Mouse (Mus musculus): ENCODE measurements around the gene Fads2. TPM values are rescaled to one million over a fixed set of nuclear protein-coding genes. Genes with fewer than 3 reads are reported as not detected.
A peak's percentile ranks its signal among the peaks of the same experiment; 100 is the strongest.

The Fads2 gene
- polyA plus RNA-seq, 1 experiment from 2014 or later = 171 TPM

- Histone ChIP-seq H3K9ac (replicated peaks; ENCODE audit: low read depth, low read length) (no peak overlapping the region), H3K9me3 (ENCODE audit: control insufficient read depth, low read length) (no peaks in the 10 kb centered on the region), H3K36me3 (ENCODE audit: control insufficient read depth, insufficient read depth) (peaks cover 23% of the 10 kb centered on the region), H3K4me2 (ENCODE audit: low read length) (no peak overlapping the region), H3K27ac (ENCODE audit: low read length) (no peak overlapping the region), H3K27me3 (replicated peaks; ENCODE audit: control insufficient read depth, insufficient read depth, low read length) (no peaks in the 10 kb centered on the region), H3K4me1 (replicated peaks; ENCODE audit: control insufficient read depth, insufficient read depth, low read length) (peaks cover 44% of the 10 kb centered on the region), H3K4me3 (replicated peaks; ENCODE audit: low read length) (no peak overlapping the region)
- no peak for ATAC-seq
- 88% methylated on average over 4 of the region's 4 CpGs for WGBS
Measured at GRCm38 (mm10) chr19:10093829-10094228, 7.7 kb downstream of the Fads2 start.

- Histone ChIP-seq H3K4me1 (replicated peaks; ENCODE audit: control insufficient read depth, insufficient read depth, low read length) (no peaks in the 10 kb centered on the region), H3K27me3 (replicated peaks; ENCODE audit: control insufficient read depth, insufficient read depth, low read length) (no peaks in the 10 kb centered on the region), H3K4me2 (ENCODE audit: low read length) (no peak overlapping the region), H3K36me3 (ENCODE audit: control insufficient read depth, insufficient read depth) (peaks cover 41% of the 10 kb centered on the region), H3K4me3 (replicated peaks; ENCODE audit: low read length) (no peak overlapping the region), H3K9me3 (ENCODE audit: control insufficient read depth, low read length) (no peaks in the 10 kb centered on the region), H3K27ac (ENCODE audit: low read length) (no peak overlapping the region), H3K9ac (replicated peaks; ENCODE audit: low read depth, low read length) (no peak overlapping the region)
- ATAC-seq = no peak
- 83% methylated on average over 4 of the region's 4 CpGs for WGBS
Measured at GRCm38 (mm10) chr19:10086976-10087375, 14.6 kb downstream of the Fads2 start.

DNA sequence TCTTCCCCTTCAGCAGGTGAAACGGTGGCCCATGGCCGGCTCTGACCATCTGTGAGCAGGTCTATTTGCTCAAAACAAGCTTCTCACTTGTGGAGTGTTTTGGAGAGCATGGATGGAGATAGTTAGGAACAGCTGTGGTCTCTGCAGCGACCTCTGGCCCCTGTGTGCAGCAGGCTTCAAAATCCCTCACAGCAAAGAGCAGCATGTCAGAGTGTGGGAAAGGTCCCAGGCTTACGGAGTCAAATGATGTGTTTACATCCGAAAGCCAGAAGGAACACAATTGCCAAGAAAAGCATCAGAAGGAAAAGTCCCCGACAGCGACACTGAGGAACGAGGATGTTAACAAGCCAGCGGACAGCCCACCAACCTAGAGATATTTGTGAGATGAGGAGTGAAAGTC lies 16.1 kb downstream of the Fads2 start:
- Histone ChIP-seq H3K4me2 (ENCODE audit: low read length) (no peak overlapping the region), H3K27me3 (replicated peaks; ENCODE audit: control insufficient read depth, insufficient read depth, low read length) (no peaks in the 10 kb centered on the region), H3K27ac (ENCODE audit: low read length) (no peak overlapping the region), H3K9ac (replicated peaks; ENCODE audit: low read depth, low read length) (no peak overlapping the region), H3K9me3 (ENCODE audit: control insufficient read depth, low read length) (no peaks in the 10 kb centered on the region), H3K4me1 (replicated peaks; ENCODE audit: control insufficient read depth, insufficient read depth, low read length) (no peaks in the 10 kb centered on the region), H3K36me3 (ENCODE audit: control insufficient read depth, insufficient read depth) (peaks cover 40% of the 10 kb centered on the region), H3K4me3 (replicated peaks; ENCODE audit: low read length) (no peak overlapping the region)
- 88% methylated on average over 9 of the region's 9 CpGs for WGBS
- no peak for ATAC-seq

GRCm38 (mm10) chr19:10082105-10082504 lies 19.4 kb downstream of the Fads2 start:
- peaks cover 45% of the 10 kb centered on the region for H3K36me3 ChIP-seq (ENCODE audit: control insufficient read depth, insufficient read depth)
- H3K4me1 ChIP-seq (replicated peaks; ENCODE audit: control insufficient read depth, insufficient read depth, low read length) = no peaks in the 10 kb centered on the region
- ATAC-seq = no peak
- no peak overlapping the region for H3K9ac ChIP-seq (replicated peaks; ENCODE audit: low read depth, low read length)
- no peaks in the 10 kb centered on the region for H3K9me3 ChIP-seq (ENCODE audit: control insufficient read depth, low read length)
- H3K27ac ChIP-seq (ENCODE audit: low read length) = no peak overlapping the region
- H3K4me2 ChIP-seq (ENCODE audit: low read length) = no peak overlapping the region
- H3K27me3 ChIP-seq (replicated peaks; ENCODE audit: control insufficient read depth, insufficient read depth, low read length) = no peaks in the 10 kb centered on the region
- WGBS = 91% methylated on average over 3 of the region's 3 CpGs
- no peak overlapping the region for H3K4me3 ChIP-seq (replicated peaks; ENCODE audit: low read length)

GRCm38 (mm10) chr19:10080384-10080783 lies 21.2 kb downstream of the Fads2 start:
- ATAC-seq = no peak
- H3K36me3 ChIP-seq (ENCODE audit: control insufficient read depth, insufficient read depth) = peaks cover 55% of the 10 kb centered on the region
- no peaks in the 10 kb centered on the region for H3K27me3 ChIP-seq (replicated peaks; ENCODE audit: control insufficient read depth, insufficient read depth, low read length)
- H3K4me1 ChIP-seq (replicated peaks; ENCODE audit: control insufficient read depth, insufficient read depth, low read length) = no peaks in the 10 kb centered on the region
- no peak overlapping the region for H3K9ac ChIP-seq (replicated peaks; ENCODE audit: low read depth, low read length)
- WGBS = 97% methylated on average over 7 of the region's 7 CpGs
- no peak overlapping the region for H3K27ac ChIP-seq (ENCODE audit: low read length)
- no peaks in the 10 kb centered on the region for H3K9me3 ChIP-seq (ENCODE audit: control insufficient read depth, low read length)
- H3K4me3 ChIP-seq (replicated peaks; ENCODE audit: low read length) = no peak overlapping the region
- no peak overlapping the region for H3K4me2 ChIP-seq (ENCODE audit: low read length)

DNA sequence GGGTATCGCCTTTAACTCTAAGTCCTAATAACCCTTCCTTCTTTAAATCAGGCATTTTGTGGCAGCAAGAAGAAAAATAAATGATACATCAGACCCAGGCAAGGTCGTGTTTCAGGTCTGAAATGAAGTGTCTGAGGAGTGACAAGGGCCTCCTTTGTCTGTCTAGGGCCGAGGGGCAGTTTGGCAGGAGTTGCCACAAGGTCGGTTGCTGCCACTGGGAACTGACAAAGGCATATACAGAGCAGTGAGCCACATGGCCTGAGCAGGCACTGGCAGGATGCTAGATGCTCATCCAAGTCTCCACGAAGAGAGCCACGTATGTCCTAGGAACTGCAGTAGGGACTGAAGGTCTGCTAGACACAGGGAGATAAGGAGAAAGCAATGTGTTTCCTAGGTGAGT lies 23.2 kb downstream of the Fads2 start:
- Histone ChIP-seq H3K36me3 (ENCODE audit: control insufficient read depth, insufficient read depth) (peaks cover 74% of the 10 kb centered on the region), H3K9me3 (ENCODE audit: control insufficient read depth, low read length) (no peaks in the 10 kb centered on the region), H3K4me2 (ENCODE audit: low read length) (no peak overlapping the region), H3K4me3 (replicated peaks; ENCODE audit: low read length) (no peak overlapping the region), H3K27me3 (replicated peaks; ENCODE audit: control insufficient read depth, insufficient read depth, low read length) (no peaks in the 10 kb centered on the region), H3K4me1 (replicated peaks; ENCODE audit: control insufficient read depth, insufficient read depth, low read length) (no peaks in the 10 kb centered on the region), H3K27ac (ENCODE audit: low read length) (no peak overlapping the region), H3K9ac (replicated peaks; ENCODE audit: low read depth, low read length) (no peak overlapping the region)
- WGBS = 72% methylated on average over 6 of the region's 6 CpGs
- ATAC-seq = no peak

- ATAC-seq = no peak
- Histone ChIP-seq H3K27ac (ENCODE audit: low read length) (no peak overlapping the region), H3K9me3 (ENCODE audit: control insufficient read depth, low read length) (no peaks in the 10 kb centered on the region), H3K9ac (replicated peaks; ENCODE audit: low read depth, low read length) (no peak overlapping the region), H3K27me3 (replicated peaks; ENCODE audit: control insufficient read depth, insufficient read depth, low read length) (no peaks in the 10 kb centered on the region), H3K36me3 (ENCODE audit: control insufficient read depth, insufficient read depth) (peaks cover 74% of the 10 kb centered on the region), H3K4me1 (replicated peaks; ENCODE audit: control insufficient read depth, insufficient read depth, low read length) (peaks cover 13% of the 10 kb centered on the region), H3K4me2 (ENCODE audit: low read length) (no peak overlapping the region), H3K4me3 (replicated peaks; ENCODE audit: low read length) (no peak overlapping the region)
- 93% methylated on average over 5 of the region's 5 CpGs for WGBS
Measured at GRCm38 (mm10) chr19:10073145-10073544, 28.4 kb downstream of the Fads2 start.

DNA sequence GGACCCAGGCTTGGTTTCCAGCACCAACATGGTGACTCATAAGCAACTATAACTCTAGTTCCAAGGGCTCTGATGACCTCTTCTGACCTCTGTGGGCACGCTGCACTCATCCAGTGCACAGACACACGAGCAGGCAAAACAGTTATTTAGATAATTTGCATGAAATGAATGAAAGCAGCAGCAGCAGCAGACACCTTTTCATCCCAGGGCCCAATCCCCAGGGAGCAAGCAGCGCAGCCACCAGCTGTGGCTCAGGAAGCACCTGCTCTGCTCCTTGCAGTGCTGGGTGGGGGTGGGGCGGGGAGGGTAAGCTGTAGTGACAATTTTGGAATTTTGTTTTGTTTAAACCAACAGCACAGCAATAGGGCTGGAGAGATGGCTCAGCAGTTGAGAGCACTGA lies 29.7 kb downstream of the Fads2 start:
- no peak overlapping the region for H3K4me2 ChIP-seq (ENCODE audit: low read length)
- H3K9me3 ChIP-seq (ENCODE audit: control insufficient read depth, low read length) = no peaks in the 10 kb centered on the region
- no peak overlapping the region for H3K9ac ChIP-seq (replicated peaks; ENCODE audit: low read depth, low read length)
- WGBS = 53% methylated on average over 4 of the region's 4 CpGs
- peaks cover 13% of the 10 kb centered on the region for H3K4me1 ChIP-seq (replicated peaks; ENCODE audit: control insufficient read depth, insufficient read depth, low read length)
- H3K4me3 ChIP-seq (replicated peaks; ENCODE audit: low read length) = no peak overlapping the region
- no peak for ATAC-seq
- peaks cover 64% of the 10 kb centered on the region for H3K36me3 ChIP-seq (ENCODE audit: control insufficient read depth, insufficient read depth)
- H3K27me3 ChIP-seq (replicated peaks; ENCODE audit: control insufficient read depth, insufficient read depth, low read length) = no peaks in the 10 kb centered on the region
- H3K27ac ChIP-seq (ENCODE audit: low read length) = peak overlapping the region; percentile 60

- H3K9ac ChIP-seq (replicated peaks; ENCODE audit: low read depth, low read length) = no peak overlapping the region
- H3K36me3 ChIP-seq (ENCODE audit: control insufficient read depth, insufficient read depth) = peaks cover 62% of the 10 kb centered on the region
- peak; percentile 45 for ATAC-seq
- H3K4me2 ChIP-seq (ENCODE audit: low read length) = no peak overlapping the region
- H3K27me3 ChIP-seq (replicated peaks; ENCODE audit: control insufficient read depth, insufficient read depth, low read length) = no peaks in the 10 kb centered on the region
- H3K4me1 ChIP-seq (replicated peaks; ENCODE audit: control insufficient read depth, insufficient read depth, low read length) = peaks cover 13% of the 10 kb centered on the region
- 34% methylated on average over 5 of the region's 5 CpGs for WGBS
- H3K27ac ChIP-seq (ENCODE audit: low read length) = peak overlapping the region; percentile 60
- H3K9me3 ChIP-seq (ENCODE audit: control insufficient read depth, low read length) = no peaks in the 10 kb centered on the region
- no peak overlapping the region for H3K4me3 ChIP-seq (replicated peaks; ENCODE audit: low read length)
Measured at GRCm38 (mm10) chr19:10071166-10071565, 30.4 kb downstream of the Fads2 start.
